Mouse (Mus musculus): Measurements from ENCODE around the gene Pip5k1a. TPM values are rescaled to one million over a fixed set of nuclear protein-coding genes. Genes with fewer than 3 reads are reported as not detected.
A peak's percentile ranks its signal among the peaks of the same experiment; 100 is the strongest.

Gene Pip5k1a
- polyA plus RNA-seq, 1 experiment from 2014 or later: 13.7 TPM

DNA sequence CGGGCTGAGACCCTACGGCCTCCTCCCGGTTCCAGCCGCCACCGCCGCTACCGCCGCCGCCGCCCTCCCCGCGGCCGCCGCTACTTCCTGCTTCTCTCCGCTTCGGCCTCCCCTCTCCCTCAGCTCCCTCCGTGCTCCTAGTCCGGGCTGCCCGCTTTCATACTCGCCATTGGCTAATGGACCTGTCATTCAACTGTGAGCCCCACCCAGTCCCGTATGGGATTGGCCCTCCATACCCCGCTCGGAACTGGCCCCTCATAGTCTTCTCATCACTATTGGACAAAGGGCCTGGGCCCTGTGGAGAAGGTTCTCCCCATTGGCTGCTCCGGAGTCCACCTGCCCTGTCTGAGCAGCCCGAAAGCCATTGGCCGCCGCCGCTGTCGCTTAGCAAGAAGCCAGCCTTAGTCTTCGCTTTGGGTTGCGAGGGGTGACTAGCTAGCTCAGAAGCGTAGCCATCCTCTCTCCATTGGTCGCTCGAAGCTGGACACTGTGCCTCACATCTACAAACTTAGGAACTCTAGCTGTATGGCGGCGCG is 91.3 kb downstream of the Pip5k1a start, which contains the start of gene Zfp687:
Zfp687 (minus strand) TSS at position 112 of the 536 bp plus-strand sequence.
- WGBS: 2% methylated on average over 26 of the region's 37 CpGs
- Histone ChIP-seq H3K9me3 (ENCODE audit: control insufficient read depth, low read length) (no peaks in the 10 kb centered on the region), H3K27me3 (replicated peaks; ENCODE audit: control insufficient read depth, insufficient read depth, low read length) (no peaks in the 10 kb centered on the region), H3K36me3 (ENCODE audit: control insufficient read depth, insufficient read depth, low read length) (peaks cover 19% of the 10 kb centered on the region), H3K4me3 (ENCODE audit: low read depth, low read length) (peak within 1 kb of the TSS; percentile 67), H3K4me1 (ENCODE audit: control insufficient read depth, insufficient read depth, low read length) (peaks cover 13% of the 10 kb centered on the region), H3K9ac (ENCODE audit: low read depth, low read length) (peak within 1 kb of the TSS; percentile 77), H3K27ac (replicated peaks; ENCODE audit: low read depth, low read length) (peak within 1 kb of the TSS; percentile 95), H3K4me2 (ENCODE audit: low read depth, low read length) (peak within 1 kb of the TSS; percentile 95)
- DNase-seq (ENCODE audit: low spot score): peak; percentile 100
- peak; percentile 99 for ATAC-seq (ENCODE audit: low read depth)

DNA sequence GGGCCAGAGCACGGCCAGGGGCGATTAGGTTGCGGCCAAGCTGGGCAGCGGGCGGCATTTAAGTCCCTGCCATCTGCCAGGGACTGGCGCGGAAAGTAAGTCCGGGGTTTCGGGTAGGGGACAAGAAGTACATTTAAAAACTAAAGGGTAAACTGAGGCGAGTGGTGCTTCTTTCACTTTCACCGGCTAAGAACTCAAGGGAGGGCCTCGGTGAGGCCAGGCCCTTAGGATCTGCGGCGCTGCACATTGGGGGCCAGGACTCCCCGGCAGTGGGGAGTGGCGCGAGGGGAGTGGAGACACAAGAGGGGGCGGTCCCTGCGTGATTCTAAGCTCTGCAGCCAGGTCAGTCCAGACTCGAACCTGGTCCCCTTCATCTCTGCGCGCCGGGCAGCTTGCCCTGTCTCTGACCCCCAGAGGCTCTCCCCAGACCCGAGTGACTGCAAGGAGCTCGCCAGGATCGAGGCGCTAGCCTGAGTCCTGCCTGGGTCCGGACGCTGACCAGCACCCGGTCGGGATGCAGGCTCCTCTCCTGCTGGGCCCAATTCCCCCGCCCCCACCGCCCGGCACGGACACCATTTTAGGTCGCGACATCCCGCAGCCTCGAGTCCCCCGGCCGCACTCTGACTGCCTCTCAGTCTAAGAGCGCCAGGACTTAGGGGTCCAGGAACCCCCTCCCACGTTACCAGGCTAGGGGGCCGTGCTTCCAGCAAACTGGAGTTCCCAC is 92.1 kb downstream of the Pip5k1a start:
- ATAC-seq (ENCODE audit: low read depth) (no peak), DNase-seq (ENCODE audit: low spot score) (peak; percentile 63)
- peak overlapping the region; percentile 77 for H3K9ac ChIP-seq (ENCODE audit: low read depth, low read length)
- peak overlapping the region; percentile 73 for H3K27ac ChIP-seq (replicated peaks; ENCODE audit: low read depth, low read length)
- H3K4me2 ChIP-seq (ENCODE audit: low read depth, low read length): peak overlapping the region; percentile 95
- H3K9me3 ChIP-seq (ENCODE audit: control insufficient read depth, low read length): no peaks in the 10 kb centered on the region
- peaks cover 27% of the 10 kb centered on the region for H3K36me3 ChIP-seq (ENCODE audit: control insufficient read depth, insufficient read depth, low read length)
- no peaks in the 10 kb centered on the region for H3K27me3 ChIP-seq (replicated peaks; ENCODE audit: control insufficient read depth, insufficient read depth, low read length)
- H3K4me3 ChIP-seq (ENCODE audit: low read depth, low read length): peak overlapping the region; percentile 67
- H3K4me1 ChIP-seq (ENCODE audit: control insufficient read depth, insufficient read depth, low read length): peaks cover 13% of the 10 kb centered on the region
- WGBS: 1% methylated on average over 35 of the region's 44 CpGs

DNA sequence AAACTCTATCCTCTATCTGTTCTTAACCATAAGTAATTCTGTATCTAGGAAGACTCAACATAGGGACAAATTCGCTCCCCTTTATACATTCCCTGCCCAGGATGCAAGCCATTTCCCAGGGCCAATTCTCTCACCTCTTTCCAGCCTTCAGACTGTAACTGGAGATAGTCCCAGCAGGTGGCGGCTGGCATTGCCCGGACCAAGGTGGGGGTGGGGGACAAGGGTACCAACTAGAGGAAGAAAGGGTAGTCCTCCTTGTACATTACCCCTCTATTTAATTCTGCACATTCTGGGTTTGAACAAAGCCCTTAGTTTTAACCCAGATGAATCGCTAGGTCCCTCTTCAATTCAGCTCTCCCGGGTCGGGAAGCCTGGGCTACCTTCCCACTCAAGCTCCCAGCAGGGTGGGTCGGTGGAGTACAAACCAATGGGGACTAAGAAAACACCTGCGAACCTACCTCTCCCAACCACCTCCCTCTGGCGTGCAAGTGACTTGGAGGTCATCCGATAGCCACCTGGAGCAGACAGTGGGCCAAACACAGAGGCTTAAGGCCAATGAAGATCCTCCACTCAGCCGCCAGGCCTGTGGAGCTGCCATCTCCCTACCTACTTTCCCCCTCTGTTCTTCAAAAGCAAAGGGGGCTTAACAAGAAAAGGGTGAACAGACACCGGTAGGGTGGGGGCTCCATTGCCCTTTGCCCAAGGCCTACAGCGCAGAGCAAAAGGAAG is 92.9 kb downstream of the Pip5k1a start:
- Histone ChIP-seq H3K9ac (ENCODE audit: low read depth, low read length) (peak overlapping the region; percentile 77), H3K4me1 (ENCODE audit: control insufficient read depth, insufficient read depth, low read length) (peaks cover 13% of the 10 kb centered on the region), H3K4me2 (ENCODE audit: low read depth, low read length) (peak overlapping the region; percentile 95), H3K27me3 (replicated peaks; ENCODE audit: control insufficient read depth, insufficient read depth, low read length) (no peaks in the 10 kb centered on the region), H3K36me3 (ENCODE audit: control insufficient read depth, insufficient read depth, low read length) (peaks cover 34% of the 10 kb centered on the region), H3K27ac (replicated peaks; ENCODE audit: low read depth, low read length) (0 out of 2 replicates have a peak overlapping the region, but pooled peaks have one; percentile 15), H3K9me3 (ENCODE audit: control insufficient read depth, low read length) (no peaks in the 10 kb centered on the region), H3K4me3 (ENCODE audit: low read depth, low read length) (peak overlapping the region; percentile 67)
- DNase-seq (ENCODE audit: low spot score) (no peak), ATAC-seq (ENCODE audit: low read depth) (no peak)
- WGBS: 12% methylated on average over 13 of the region's 13 CpGs

DNA sequence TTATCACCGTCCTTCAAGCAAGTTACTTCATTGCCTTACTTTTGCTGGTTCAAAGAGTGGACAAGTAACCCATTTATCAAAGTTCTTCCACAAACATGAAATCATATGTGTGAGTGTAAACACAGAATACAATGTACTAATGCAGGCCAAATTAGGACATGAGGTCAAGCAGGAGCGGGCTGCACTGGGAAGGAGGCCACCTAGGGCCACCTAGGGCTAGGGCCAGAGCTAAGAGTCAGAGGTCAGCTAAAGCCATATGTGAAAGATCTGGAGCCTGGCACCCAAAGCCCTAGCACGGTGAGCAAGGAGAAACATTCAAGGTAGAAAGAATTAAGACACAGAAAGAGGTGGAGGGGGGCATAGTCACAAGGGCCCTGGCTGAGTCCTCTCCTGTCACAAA is 93.7 kb downstream of the Pip5k1a start:
- peaks cover 43% of the 10 kb centered on the region for H3K36me3 ChIP-seq (ENCODE audit: control insufficient read depth, insufficient read depth, low read length)
- 62% methylated on average over 3 of the region's 3 CpGs for WGBS
- no peaks in the 10 kb centered on the region for H3K27me3 ChIP-seq (replicated peaks; ENCODE audit: control insufficient read depth, insufficient read depth, low read length)
- no peak for ATAC-seq (ENCODE audit: low read depth)
- H3K4me3 ChIP-seq (ENCODE audit: low read depth, low read length): no peak overlapping the region
- no peaks in the 10 kb centered on the region for H3K9me3 ChIP-seq (ENCODE audit: control insufficient read depth, low read length)
- no peak overlapping the region for H3K27ac ChIP-seq (replicated peaks; ENCODE audit: low read depth, low read length)
- H3K4me1 ChIP-seq (ENCODE audit: control insufficient read depth, insufficient read depth, low read length): peaks cover 13% of the 10 kb centered on the region
- H3K4me2 ChIP-seq (ENCODE audit: low read depth, low read length): peak overlapping the region; percentile 95
- DNase-seq (ENCODE audit: low spot score): no peak
- no peak overlapping the region for H3K9ac ChIP-seq (ENCODE audit: low read depth, low read length)

DNA sequence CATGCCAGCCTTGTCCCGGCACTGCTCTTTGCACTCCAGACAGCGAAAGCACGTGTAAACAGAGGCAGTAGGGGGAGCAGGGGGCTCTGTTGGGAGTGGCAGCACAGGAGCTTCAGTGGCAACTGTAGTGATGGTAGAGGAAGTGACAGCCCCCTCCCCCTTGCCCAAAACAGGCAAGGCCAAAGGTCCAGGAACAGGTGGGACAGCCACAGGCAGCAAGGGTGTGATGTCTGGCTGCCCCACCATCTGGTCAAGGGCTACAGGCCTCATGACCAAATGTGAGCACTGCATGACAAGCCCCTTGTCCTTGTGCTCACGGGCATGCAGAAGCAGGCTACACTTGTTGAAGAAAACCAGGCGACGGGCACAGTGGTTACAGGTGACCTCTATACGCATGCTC is 96.3 kb downstream of the Pip5k1a start:
- peaks cover 10% of the 10 kb centered on the region for H3K4me1 ChIP-seq (ENCODE audit: control insufficient read depth, insufficient read depth, low read length)
- ATAC-seq (ENCODE audit: low read depth): no peak
- no peak overlapping the region for H3K27ac ChIP-seq (replicated peaks; ENCODE audit: low read depth, low read length)
- no peak overlapping the region for H3K4me3 ChIP-seq (ENCODE audit: low read depth, low read length)
- H3K9ac ChIP-seq (ENCODE audit: low read depth, low read length): no peak overlapping the region
- H3K9me3 ChIP-seq (ENCODE audit: control insufficient read depth, low read length): no peaks in the 10 kb centered on the region
- H3K27me3 ChIP-seq (replicated peaks; ENCODE audit: control insufficient read depth, insufficient read depth, low read length): no peaks in the 10 kb centered on the region
- DNase-seq (ENCODE audit: low spot score): no peak
- 90% methylated on average over 7 of the region's 7 CpGs for WGBS
- H3K4me2 ChIP-seq (ENCODE audit: low read depth, low read length): no peak overlapping the region
- peaks cover 68% of the 10 kb centered on the region for H3K36me3 ChIP-seq (ENCODE audit: control insufficient read depth, insufficient read depth, low read length)

Small RNA genes lying within 50 kb of the gene (microRNA-seq; reads per million reads assigned to microRNA genes)
- gene Mir8099-1 (ENCODE audit: borderline number of aligned reads): not detected

Other genes starting within 250 kb of the Pip5k1a start
- gene Psmb4, start 220.0 kb downstream of the Pip5k1a start, polyA plus RNA-seq (2014; fragmentation: Nextera tagmentation; extraction: Ambion mirVana): 351 and 365 TPM in 2 replicates
- gene Selenbp1, start 173.9 kb downstream of the Pip5k1a start, polyA plus RNA-seq (2014; fragmentation: Nextera tagmentation; extraction: Ambion mirVana): 38.7 and 41.0 TPM in 2 replicates
- 10.2 and 12.5 TPM in 2 replicates for gene Rfx5, start 152.9 kb downstream of the Pip5k1a start, polyA plus RNA-seq (2014; fragmentation: Nextera tagmentation; extraction: Ambion mirVana)
- gene Pi4kb, start 132.2 kb downstream of the Pip5k1a start, polyA plus RNA-seq (2014; fragmentation: Nextera tagmentation; extraction: Ambion mirVana): 26.5 and 28.2 TPM in 2 replicates
- 17.3 and 22.0 TPM in 2 replicates for gene Zfp687, start 91.5 kb downstream of the Pip5k1a start, polyA plus RNA-seq (2014; fragmentation: Nextera tagmentation; extraction: Ambion mirVana)
- gene Psmd4, start 64.3 kb downstream of the Pip5k1a start, polyA plus RNA-seq (2014; fragmentation: Nextera tagmentation; extraction: Ambion mirVana): 234 and 252 TPM in 2 replicates
- gene Vps72, start 4.1 kb upstream of the Pip5k1a start, polyA plus RNA-seq (2014; fragmentation: Nextera tagmentation; extraction: Ambion mirVana): 107 and 118 TPM in 2 replicates
- 6.4 and 9.7 TPM in 2 replicates for gene Tmod4, start 17.5 kb upstream of the Pip5k1a start, polyA plus RNA-seq (2014; fragmentation: Nextera tagmentation; extraction: Ambion mirVana)
- gene Scnm1, start 27.1 kb upstream of the Pip5k1a start, polyA plus RNA-seq (2014; fragmentation: Nextera tagmentation; extraction: Ambion mirVana): 58.3 and 62.2 TPM in 2 replicates
- gene Lysmd1, start 27.2 kb upstream of the Pip5k1a start, polyA plus RNA-seq (2014; fragmentation: Nextera tagmentation; extraction: Ambion mirVana): 12.0 and 13.2 TPM in 2 replicates
- 5.8 and 6.4 TPM in 2 replicates for gene Tnfaip8l2, start 35.4 kb upstream of the Pip5k1a start, polyA plus RNA-seq (2014; fragmentation: Nextera tagmentation; extraction: Ambion mirVana)
- 14.4 and 16.6 TPM in 2 replicates for gene Sema6c, start 53.5 kb upstream of the Pip5k1a start, polyA plus RNA-seq (2014; fragmentation: Nextera tagmentation; extraction: Ambion mirVana)
- gene Gabpb2, start 111.0 kb upstream of the Pip5k1a start, polyA plus RNA-seq (2014; fragmentation: Nextera tagmentation; extraction: Ambion mirVana): 7.8 and 8.0 TPM in 2 replicates
- gene Cdc42se1, start 121.8 kb upstream of the Pip5k1a start, polyA plus RNA-seq (2014; fragmentation: Nextera tagmentation; extraction: Ambion mirVana): 111 and 125 TPM in 2 replicates
- gene Mllt11, start 125.2 kb upstream of the Pip5k1a start, polyA plus RNA-seq (2014; fragmentation: Nextera tagmentation; extraction: Ambion mirVana): 36.9 and 37.2 TPM in 2 replicates
- 0.38 and 0.41 TPM in 2 replicates for gene Gm128, start 134.7 kb upstream of the Pip5k1a start, polyA plus RNA-seq (2014; fragmentation: Nextera tagmentation; extraction: Ambion mirVana)
- 6.1 and 6.9 TPM in 2 replicates for gene Bnipl, start 144.3 kb upstream of the Pip5k1a start, polyA plus RNA-seq (2014; fragmentation: Nextera tagmentation; extraction: Ambion mirVana)
- 37.7 and 44.9 TPM in 2 replicates for gene Mindy1, start 174.4 kb upstream of the Pip5k1a start, polyA plus RNA-seq (2014; fragmentation: Nextera tagmentation; extraction: Ambion mirVana)
- 24.2 and 24.4 TPM in 2 replicates for gene Prune1, start 175.1 kb upstream of the Pip5k1a start, polyA plus RNA-seq (2014; fragmentation: Nextera tagmentation; extraction: Ambion mirVana)
- 2.8 TPM in 2 replicates for gene Anxa9, start 200.2 kb upstream of the Pip5k1a start, polyA plus RNA-seq (2014; fragmentation: Nextera tagmentation; extraction: Ambion mirVana)
- gene Cers2, start 207.9 kb upstream of the Pip5k1a start, polyA plus RNA-seq (2014; fragmentation: Nextera tagmentation; extraction: Ambion mirVana): 133 and 134 TPM in 2 replicates